8 mouse cellular contexts compared by ENCODE assay signal in the genomic region with DNA sequence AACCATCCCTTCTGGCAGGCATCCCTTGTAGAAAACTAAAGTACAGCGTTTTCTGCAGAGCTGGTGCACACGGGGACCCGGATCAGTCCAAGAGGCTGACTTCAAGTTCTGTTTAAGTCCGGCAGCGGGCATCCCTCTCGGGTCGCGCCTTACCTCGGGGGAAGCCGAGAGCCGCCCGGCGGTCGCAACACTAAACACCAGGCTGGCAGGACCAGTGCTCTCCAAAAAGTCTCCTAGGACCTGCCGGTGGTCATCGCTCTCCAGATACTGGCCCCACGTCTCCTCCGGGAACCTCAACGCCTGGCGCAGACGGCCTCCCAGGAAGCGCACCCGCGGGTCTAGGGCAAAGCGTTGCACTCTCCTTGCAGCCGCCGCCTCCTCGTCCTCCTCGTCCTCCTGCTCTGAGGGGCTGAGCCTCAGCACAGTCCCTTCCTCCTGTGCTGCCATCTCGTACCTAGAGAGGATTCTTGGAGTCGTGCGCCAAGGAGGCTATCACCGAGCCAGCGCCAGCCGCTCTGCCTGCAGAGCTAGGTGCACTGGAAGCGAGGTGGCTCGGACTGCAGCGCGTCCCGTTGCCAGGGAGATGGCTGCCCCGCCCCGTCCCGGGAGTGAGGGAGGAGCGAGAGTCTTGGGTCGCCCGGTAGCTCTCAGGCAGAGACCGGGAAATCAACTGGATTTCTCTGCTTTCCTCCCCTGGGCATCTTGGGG. TPM values are rescaled to one million over a fixed set of nuclear protein-coding genes. Genes with fewer than 3 reads are reported as not detected.
DNase-seq lines count a peak whose midpoint lies in the region; ATAC-seq lines count a peak whose summit lies in the region.

Dnah11 (minus strand) TSS at position 658 of the 708 bp plus-strand sequence.

- intact Hi-C loops in left cerebral cortex, postnatal 14 days (cut with DNase I): no loop called here

- ATAC-seq in inflammation-experienced regulatory T-cells, adult 6 months: peak; percentile 95
- peak; percentile 98 for ATAC-seq in megakaryocyte progenitor cell, adult 5-6 weeks (replicated peaks; ENCODE audit: poor library complexity)

- DNase-seq in adrenal gland, postnatal 10 days: peak; percentile 88
- DNase-seq in embryo, embryonic 11 days: peak; percentile 89
- DNase-seq in gastrocnemius, postnatal 25 days: peak; percentile 19
- DNase-seq in left cerebral cortex, postnatal 14 days (ENCODE audit: low spot score in 2 of 2): peak; percentile 6 to 56
- peak; percentile 48 for DNase-seq in right cerebral cortex, postnatal 25 days
- peak; percentile 39 to 76 for DNase-seq in urinary bladder, postnatal 4 days (ENCODE audit: low spot score in 2 of 2)

RNA-seq across cellular contexts. Expression of gene Dnah11, which starts in this region (rescaled TPM):
- under 1 TPM; 0.12 to 0.15 TPM for total RNA-seq in adrenal gland, postnatal 10 days (2021)
- under 1 TPM in 1 of 2 experiments, not detected in 1; 0.03 TPM for total RNA-seq in gastrocnemius, postnatal 25 days (2021)
- polyA plus RNA-seq in inflammation-experienced regulatory T-cells, adult 6 months (2017; shearing (Covaris generic)): under 1 TPM; 0.06 to 0.28 (median 0.20) TPM
- 1 to 10 TPM in 1 of 2 experiments, under 1 TPM in 1; 0.82 to 1.0 TPM for total RNA-seq in left cerebral cortex, postnatal 14 days (2021)
- total RNA-seq in megakaryocyte progenitor cell, adult 5-6 weeks (2015): 0.05 TPM in 1 of 2 replicates, not detected in the other
- total RNA-seq in megakaryocyte progenitor cell, adult 5-6 weeks (2017): under 0.01 and 0.07 TPM in 2 replicates

Comparison
In these comparisons a context has a peak if more than half of its experiments do, and no peak if none do; other contexts are left out.
1. Peak in every context shown above with its lines: DNase-seq and ATAC-seq.
2. Peak in DNase-seq in adrenal gland, postnatal 10 days; RNA of the gene not detected or under 1 TPM.
3. Peak in DNase-seq in gastrocnemius, postnatal 25 days; RNA of the gene not detected or under 1 TPM.
4. Peak in ATAC-seq in inflammation-experienced regulatory T-cells, adult 6 months; RNA of the gene not detected or under 1 TPM.
5. Peak in ATAC-seq in megakaryocyte progenitor cell, adult 5-6 weeks; RNA of the gene not detected or under 1 TPM.
6. DNase-seq: peak in every context shown above with its lines; median percentile 89 in embryo, embryonic 11 days; 88 in adrenal gland, postnatal 10 days; 58 in urinary bladder, postnatal 4 days; 48 in right cerebral cortex, postnatal 25 days; 31 in left cerebral cortex, postnatal 14 days; 19 in gastrocnemius, postnatal 25 days.